Mouse (Mus musculus) ES-Bruce4 (cell line): ENCODE measurements around the gene Mbnl1.

Source experiments
- CTCF ChIP-seq: IDR thresholded peaks from one replicate; pipeline ENCODE4 v1.8.1; 2011; ENCODE audit warnings: low read depth, low read length
- EP300 ChIP-seq: IDR thresholded peaks from 2 replicates; pipeline ENCODE4 v1.6.1; 2011; ENCODE audit warnings: low read depth, low read length; ENCODE audit not compliant: insufficient read depth
- POLR2A ChIP-seq: IDR thresholded peaks from one replicate; pipeline ENCODE4 v1.8.1; 2011; ENCODE audit warnings: low read length; ENCODE audit not compliant: insufficient read depth

DNA sequence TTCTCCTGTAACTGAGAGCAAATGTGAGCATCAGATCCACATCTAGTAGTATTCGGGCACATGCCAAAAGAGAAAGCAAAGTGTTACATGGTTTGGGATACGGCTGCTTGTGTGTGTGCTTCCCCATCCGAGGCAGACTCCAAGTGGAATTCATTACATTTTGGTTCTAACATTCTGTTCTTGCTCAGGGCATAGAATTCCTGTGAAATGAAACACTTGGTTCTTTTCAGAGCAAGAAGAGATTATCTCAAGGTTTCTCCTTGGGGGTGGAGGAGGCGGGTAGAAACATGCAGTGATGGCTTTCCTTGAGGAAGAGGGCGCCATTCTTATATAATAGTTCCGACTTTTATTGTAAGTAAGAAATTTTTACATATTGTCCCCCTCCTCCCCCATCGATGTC lies 30.6 kb downstream of the Mbnl1 start:
- TF ChIP-seq CTCF (no peak), POLR2A (no peak), EP300 (no peak)
